Mouse (Mus musculus) bone marrow, adult 2 months (tissue): ENCODE results near the gene Rps6kl1.
A peak's percentile ranks its signal among the peaks of the same experiment; 100 is the strongest.

ENCODE experiments used
- CTCF ChIP-seq: fragments of 200-500 bp; IDR thresholded peaks from 2 replicates; pipeline ENCODE4 v1.5.1; 2011; ENCODE audit warnings: low read length, control low read depth; ENCODE audit not compliant: control insufficient read depth, insufficient read depth
- POLR2A ChIP-seq: fragments of 200-500 bp; IDR thresholded peaks from 2 replicates; pipeline ENCODE4 v1.6.1; 2011; ENCODE audit warnings: low read depth, mild to moderate bottlenecking, control low read depth, low read length, borderline replicate concordance; ENCODE audit not compliant: control insufficient read depth

- TF ChIP-seq CTCF (peak; percentile 65; the same call in 1 of the 2 replicates), POLR2A (no peak)
These were observed 58.9 kb downstream of the Rps6kl1 start for GRCm38 (mm10) chr12:85092214-85092613.
